Mouse (Mus musculus) left cerebral cortex, adult 2 months (tissue): ENCODE results near the gene Gm16253. TPM values are rescaled to one million over a fixed set of nuclear protein-coding genes. Genes with fewer than 3 reads are reported as not detected.

Source experiments
- DNase-seq, 2 experiments: peaks; one replicate each; pipeline ENCODE4 v3.0.0; 2021 to 2022; ENCODE audit warnings: low spot score in 2 of 2, mixed read lengths in 1 of 2; ENCODE audit errors: extremely low spot score in 1 of 2
- H3K27ac ChIP-seq: fragments of 200-600 bp; 2 replicates; pipeline ENCODE4 v1.8.1; 2022
- H3K4me3 ChIP-seq: fragments of 200-600 bp; 2 replicates; pipeline ENCODE4 v1.8.1; 2022
- CTCF ChIP-seq: fragments of 200-600 bp; IDR thresholded peaks from 2 replicates; pipeline ENCODE4 v1.8.1; 2022; ENCODE audit warnings: antibody characterized with exemption, mild to moderate bottlenecking, moderate library complexity
- intact Hi-C: fragments of 180-260 bp; cut with DNase I; formaldehyde crosslinking; loops from one replicate; pipeline ENCODE4 v1.15.1; 2025
- total RNA-seq, 2 experiments: library from RNA; stranded (reverse); gene quantifications; 2 replicates each; pipeline ENCODE4 v1.2.3; 2021

The Gm16253 gene
- total RNA-seq, 2 experiments from 2014 or later: not detected

GRCm38 (mm10) chr3:96566661-96567450, 9.9 kb upstream of the Gm16253 start:
- TF ChIP-seq CTCF: no peak

GRCm38 (mm10) chr3:96568605-96569004, 8.2 kb upstream of the Gm16253 start:
- no peak for TF ChIP-seq CTCF
- Histone ChIP-seq H3K27ac (peak overlapping the region; percentile 11; the same call in 1 of the 2 replicates), H3K4me3 (no peak overlapping the region)
- no peak for DNase-seq
- intact Hi-C loops: no loop called here

More at GRCm38 (mm10) chr3:96566661-96567450, 9.9 kb upstream of the Gm16253 start:
- no peak overlapping the region for H3K27ac ChIP-seq
- intact Hi-C loops: no loop called here
- no peak for DNase-seq
- no peak overlapping the region for H3K4me3 ChIP-seq

GRCm38 (mm10) chr3:96569506-96569905, 7.3 kb upstream of the Gm16253 start:
- Histone ChIP-seq H3K27ac (no peak overlapping the region), H3K4me3 (no peak overlapping the region)
- DNase-seq: no peak
- TF ChIP-seq CTCF: no peak
- intact Hi-C loops: no loop called here

GRCm38 (mm10) chr3:96569966-96570605, 6.7 kb upstream of the Gm16253 start:
- intact Hi-C loops: no loop called here
- no peak for DNase-seq
- no peak overlapping the region for H3K27ac ChIP-seq
- H3K4me3 ChIP-seq: no peak overlapping the region
- TF ChIP-seq CTCF: no peak

GRCm38 (mm10) chr3:96570643-96571042, 6.1 kb upstream of the Gm16253 start:
- no peak for TF ChIP-seq CTCF
- intact Hi-C loops: no loop called here

GRCm38 (mm10) chr3:96571336-96571735, 5.4 kb upstream of the Gm16253 start:
- DNase-seq: no peak
- no peak overlapping the region for H3K27ac ChIP-seq
- TF ChIP-seq CTCF: no peak
- intact Hi-C loops: no loop called here
- H3K4me3 ChIP-seq: no peak overlapping the region

More at GRCm38 (mm10) chr3:96570643-96571042, 6.1 kb upstream of the Gm16253 start:
- no peak for DNase-seq
- Histone ChIP-seq H3K4me3 (no peak overlapping the region), H3K27ac (no peak overlapping the region)

- DNase-seq: no peak
- intact Hi-C loops: no loop called here
- Histone ChIP-seq H3K4me3 (no peak overlapping the region), H3K27ac (no peak overlapping the region; the same call in 1 of the 2 replicates)
- TF ChIP-seq CTCF: no peak
Observed at GRCm38 (mm10) chr3:96571896-96572698, 4.7 kb upstream of the Gm16253 start.

- intact Hi-C loops: no loop called here
- no peak for TF ChIP-seq CTCF
- no peak for DNase-seq
- no peak overlapping the region for H3K4me3 ChIP-seq
- H3K27ac ChIP-seq: no peak overlapping the region
Observed at GRCm38 (mm10) chr3:96573611-96574511, 2.9 kb upstream of the Gm16253 start.

DNA sequence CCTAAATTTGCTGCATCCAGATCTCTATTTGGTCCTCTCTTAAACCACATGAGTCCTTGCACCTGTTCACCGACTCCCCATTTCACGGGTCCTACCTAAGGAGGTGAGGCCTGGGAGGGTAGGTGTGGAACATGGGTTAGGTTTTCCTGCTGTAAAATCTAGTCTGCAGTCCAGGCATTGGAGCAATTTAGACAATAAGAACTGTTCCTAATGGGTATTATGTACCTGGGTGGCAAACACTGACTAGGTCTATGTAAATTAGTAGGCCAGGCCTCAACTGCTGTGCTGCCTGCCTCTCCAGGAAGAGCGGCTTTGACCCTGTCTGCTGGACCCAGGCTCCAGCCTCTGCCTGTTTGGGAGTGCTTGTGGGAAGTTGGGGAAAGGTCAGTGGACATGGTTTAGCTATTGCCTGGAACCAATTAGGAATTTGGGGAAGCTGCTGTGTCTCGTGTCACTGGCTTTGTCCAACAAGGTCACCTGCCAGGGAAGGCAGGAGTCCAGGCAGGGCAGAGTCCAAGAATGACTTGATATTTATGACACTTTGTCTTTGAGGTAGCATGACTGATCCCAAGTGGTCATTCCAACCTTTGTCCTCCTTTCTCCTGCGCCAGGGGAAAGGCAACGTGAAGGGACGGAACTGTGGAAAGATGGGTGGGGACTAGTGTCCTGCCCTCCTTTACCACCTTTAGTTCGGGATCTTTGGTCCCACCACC, 1.4 kb upstream of the Gm16253 start:
- DNase-seq: no peak
- TF ChIP-seq CTCF: no peak
- intact Hi-C loops: loop anchor here (5.0 kb wide), 1 partner anchor 73 kb away; no protein-coding TSS in a partner anchor
- Histone ChIP-seq H3K27ac (no peak overlapping the region; the same call in 1 of the 2 replicates), H3K4me3 (no peak overlapping the region)

- no peak for TF ChIP-seq CTCF
- Histone ChIP-seq H3K27ac (peak overlapping the region; percentile 87), H3K4me3 (peak overlapping the region; percentile 32)
- intact Hi-C loops: loop anchor here (2.0 to 5.0 kb wide), 2 partner anchors 19 to 74 kb away; partner anchors contain the start of gene Txnip
- no peak for DNase-seq
Observed at GRCm38 (mm10) chr3:96576005-96576658, 652 bp upstream of the Gm16253 start.
